Mouse (Mus musculus) kidney, adult 8-10 months (tissue): ENCODE measurements around the gene Olfr1031.
"Not testable (repeated sequence)": the region's sequence is repeated elsewhere in the genome, so short reads cannot be mapped to it uniquely, and the experiment has no call there.

Experiments
- DNase-seq, 2 experiments: peaks; one replicate each; pipeline ENCODE4 v3.0.0; 2022

The Olfr1031 gene

DNA sequence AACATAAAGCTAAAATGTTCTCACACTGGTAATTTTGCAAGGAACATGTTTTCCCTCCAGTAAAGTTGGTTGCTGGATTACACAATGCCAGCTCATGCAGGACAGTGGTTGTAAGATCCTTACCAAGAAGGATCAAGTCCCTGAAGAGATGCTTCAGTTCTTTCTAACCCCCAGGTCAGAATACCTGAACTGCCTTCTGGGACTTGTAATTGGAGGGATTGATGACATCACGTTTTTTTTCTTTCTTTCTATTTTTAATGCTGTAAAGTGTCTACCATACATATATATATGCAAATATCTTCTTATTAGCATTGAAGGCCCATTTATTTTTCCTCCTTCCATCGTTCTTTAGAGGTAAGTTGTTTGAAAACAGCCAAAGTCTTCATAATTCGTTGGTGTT is at the start of gene Olfr1031:
TSS of gene Olfr1031 (plus strand) at position 301 of the 400 bp plus-strand sequence.
- no peak for DNase-seq

DNA sequence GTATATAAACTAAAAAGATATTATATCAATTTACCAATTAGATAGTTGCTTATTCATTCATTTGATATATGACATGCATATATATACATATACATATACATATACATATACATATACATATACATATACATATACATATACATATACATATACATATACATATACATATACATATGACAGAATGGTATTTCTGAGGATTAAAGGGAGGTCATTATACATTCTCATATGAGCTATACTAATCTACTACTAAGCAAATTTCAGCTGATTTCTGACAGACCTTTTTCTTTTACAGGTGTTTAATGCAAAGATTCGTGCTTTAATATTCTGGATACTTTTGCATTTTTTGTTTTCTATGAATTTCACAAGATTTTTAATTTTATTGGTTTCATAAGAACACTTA is 40.0 kb upstream of the Olfr1031 start, which contains the start of gene Olfr1028:
TSS of gene Olfr1028 (plus strand) at position 301 of the 400 bp plus-strand sequence.
- no peak for DNase-seq

DNA sequence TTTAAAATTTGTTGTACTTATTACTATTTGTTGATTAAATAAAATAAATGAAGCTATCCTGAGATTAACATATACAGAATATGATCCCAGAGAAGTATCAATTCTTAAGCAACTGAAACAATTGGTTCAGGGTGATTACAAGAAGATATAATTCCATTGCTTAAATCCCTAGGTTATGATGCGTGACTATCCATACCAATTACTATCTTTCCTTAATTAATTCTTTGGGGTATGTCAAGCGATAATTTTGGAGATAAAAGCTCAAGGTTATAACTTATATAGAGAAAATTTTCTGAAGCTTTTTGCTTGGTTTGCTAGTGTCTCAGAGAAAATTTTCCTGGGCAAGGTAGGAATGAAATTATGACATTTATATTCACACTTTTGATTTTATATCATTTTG is 16.5 kb upstream of the Olfr1031 start, which contains the start of gene Olfr1029:
TSS of gene Olfr1029 (plus strand) at position 301 of the 400 bp plus-strand sequence.
- DNase-seq = no peak

DNA sequence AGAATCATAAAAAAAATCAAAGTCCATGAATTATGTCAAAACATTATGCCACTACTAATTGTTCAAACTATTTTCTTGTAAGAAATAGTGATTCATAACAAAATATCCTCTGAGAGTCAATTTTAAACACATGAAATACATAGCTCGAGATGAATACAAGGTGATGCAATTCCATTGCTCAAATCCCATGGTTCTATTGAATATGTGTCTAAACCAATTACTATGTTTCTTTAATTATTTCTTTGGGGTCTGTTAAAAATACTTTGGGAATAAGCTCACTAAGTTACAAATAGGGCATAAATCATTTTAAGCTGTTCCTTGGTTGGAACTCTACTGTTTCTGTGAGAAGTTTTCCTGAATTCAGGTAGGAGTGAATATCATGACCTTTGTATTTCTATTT is 11.1 kb upstream of the Olfr1031 start, which contains the start of gene Olfr1030:
TSS of gene Olfr1030 (plus strand) at position 301 of the 400 bp plus-strand sequence.
- no peak for DNase-seq

DNA sequence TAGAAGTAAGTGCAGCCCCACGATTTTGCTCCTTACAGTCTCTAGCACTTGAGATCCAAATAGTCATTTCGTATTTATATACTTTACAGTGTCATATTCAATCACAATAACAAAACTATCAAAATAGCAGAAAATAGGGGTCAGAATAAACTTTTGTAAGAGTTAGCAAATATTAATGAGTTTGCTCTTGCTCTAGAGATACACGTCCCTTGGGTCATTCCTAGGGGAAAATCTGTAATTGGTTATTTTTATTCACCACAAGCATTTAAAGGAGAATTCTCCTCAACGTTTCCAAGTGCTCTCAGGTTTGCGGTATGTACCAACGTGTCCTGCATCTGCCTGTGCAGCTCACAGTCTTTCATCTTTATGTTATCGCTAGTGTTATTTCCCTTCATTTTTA is 15.1 kb downstream of the Olfr1031 start, which contains the start of gene Olfr1032:
TSS of gene Olfr1032 (plus strand) at position 301 of the 400 bp plus-strand sequence.
- no peak for DNase-seq

DNA sequence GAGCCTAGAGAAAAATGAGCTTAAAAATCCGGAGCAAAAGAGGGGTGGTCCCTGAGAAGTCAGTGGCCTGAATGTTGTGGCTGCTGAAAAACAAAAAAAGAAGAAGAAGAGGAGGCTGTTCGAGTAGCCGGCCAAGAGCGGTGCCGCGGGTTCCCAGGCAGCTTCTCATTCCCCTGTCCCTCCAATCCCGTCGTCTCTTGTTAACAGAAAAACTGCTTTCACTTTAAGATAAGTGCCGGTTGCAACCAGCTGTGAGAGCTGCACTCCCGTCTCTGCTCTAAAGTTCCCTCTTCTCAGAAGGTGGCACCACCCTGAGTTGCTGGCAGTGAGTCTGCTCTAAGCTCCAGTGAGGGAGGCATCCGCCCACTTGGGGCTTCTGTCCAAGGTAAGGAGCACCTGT is 30.3 kb downstream of the Olfr1031 start, which contains the start of gene Olfr1033:
TSS of gene Olfr1033 (plus strand) at position 228 of the 400 bp plus-strand sequence.
- not testable (repeated sequence) for DNase-seq

DNA sequence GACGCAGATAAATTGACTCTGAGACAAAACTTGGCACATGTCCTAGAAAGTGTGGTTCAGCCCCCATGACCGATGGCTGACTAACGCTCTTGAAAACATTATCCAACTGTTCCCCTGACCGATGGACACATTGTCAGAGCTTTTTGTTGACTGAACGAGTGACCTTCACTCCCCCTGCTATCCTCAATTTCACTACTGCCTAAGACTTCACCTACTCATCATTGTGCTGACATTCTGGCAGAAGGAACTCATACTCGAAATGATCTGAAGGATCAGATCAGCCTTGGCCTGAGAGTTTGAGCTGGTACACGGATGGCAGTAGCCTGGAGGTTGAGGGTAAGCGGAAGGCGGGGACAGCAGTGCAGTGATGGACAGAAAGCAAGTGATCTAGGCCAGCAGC is 31.4 kb downstream of the Olfr1031 start:
- not testable (repeated sequence) for DNase-seq
